Mouse (Mus musculus) embryo, embryonic 10.5 days (tissue): ENCODE measurements around the gene Nln.

Source experiments
- DNase-seq: peaks from one replicate; pipeline ENCODE4 v3.0.0-alpha.2; 2015; ENCODE audit warnings: low spot score

Gene Nln

DNA sequence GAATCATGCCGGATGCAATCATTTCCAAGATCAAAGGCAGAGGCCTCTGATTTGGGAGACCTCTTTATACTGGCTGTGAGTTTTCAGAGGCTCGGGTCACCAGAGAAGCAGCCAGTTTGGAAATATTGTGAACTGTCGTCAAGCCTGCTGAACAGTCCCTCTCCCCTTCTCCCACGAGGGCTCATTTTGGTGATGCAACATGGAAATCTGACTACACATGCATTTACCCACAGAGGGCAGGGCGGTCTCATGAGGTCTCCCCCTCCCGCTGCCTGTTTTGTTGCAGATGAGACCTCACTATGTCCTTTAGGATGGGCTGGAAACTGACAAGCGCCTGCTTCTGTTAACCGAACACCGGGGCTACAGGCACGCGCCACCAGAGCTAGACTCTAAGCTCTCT is 95.4 kb downstream of the Nln start:
- no peak for DNase-seq

DNA sequence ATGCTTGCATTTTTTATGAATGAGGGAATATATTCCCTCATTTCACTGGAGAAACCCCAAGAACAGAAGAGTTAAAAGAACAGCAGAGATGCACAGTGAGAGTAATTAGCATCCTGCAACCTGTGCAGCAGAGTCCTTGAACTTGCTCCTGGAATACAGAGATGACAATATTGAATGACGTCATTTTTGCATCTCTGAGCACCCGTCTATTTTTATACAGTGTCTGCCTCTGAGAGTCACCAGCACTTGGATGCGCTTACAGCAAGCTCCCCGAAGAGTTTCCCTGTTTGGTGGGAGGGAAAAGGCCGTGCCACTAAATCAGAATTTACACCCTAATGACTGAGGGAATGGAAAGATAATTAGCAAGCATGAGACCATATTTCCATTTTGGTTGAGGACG is 96.0 kb downstream of the Nln start:
- DNase-seq: no peak

DNA sequence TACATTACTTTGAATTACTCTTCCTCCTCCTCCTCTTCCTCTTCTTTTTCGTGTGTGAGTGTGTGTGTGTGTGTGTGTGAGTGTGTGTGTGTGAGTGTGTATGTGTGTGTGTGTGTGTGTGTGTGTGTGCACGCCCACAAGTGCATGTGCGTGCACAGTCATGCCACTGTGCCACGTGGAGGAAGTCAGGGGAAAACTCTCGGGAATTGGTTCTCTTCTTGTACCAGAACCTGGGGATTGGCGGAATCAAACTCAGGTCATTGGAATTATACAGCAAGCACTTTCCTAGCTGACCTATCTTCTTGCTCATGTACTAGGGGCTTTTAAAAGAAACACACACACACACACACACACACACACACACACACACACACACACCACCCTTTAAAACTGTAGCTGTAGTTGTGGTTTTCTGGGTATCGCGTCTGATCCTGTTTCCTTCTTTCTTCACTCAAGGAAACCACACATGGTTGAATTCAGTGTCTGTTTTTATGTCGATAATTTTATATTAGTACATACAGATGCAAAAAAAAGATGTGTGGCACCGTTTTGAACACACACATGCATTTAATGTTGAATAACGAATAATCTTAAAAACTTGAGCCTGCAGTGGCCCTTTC is 97.1 kb downstream of the Nln start:
- no peak for DNase-seq

DNA sequence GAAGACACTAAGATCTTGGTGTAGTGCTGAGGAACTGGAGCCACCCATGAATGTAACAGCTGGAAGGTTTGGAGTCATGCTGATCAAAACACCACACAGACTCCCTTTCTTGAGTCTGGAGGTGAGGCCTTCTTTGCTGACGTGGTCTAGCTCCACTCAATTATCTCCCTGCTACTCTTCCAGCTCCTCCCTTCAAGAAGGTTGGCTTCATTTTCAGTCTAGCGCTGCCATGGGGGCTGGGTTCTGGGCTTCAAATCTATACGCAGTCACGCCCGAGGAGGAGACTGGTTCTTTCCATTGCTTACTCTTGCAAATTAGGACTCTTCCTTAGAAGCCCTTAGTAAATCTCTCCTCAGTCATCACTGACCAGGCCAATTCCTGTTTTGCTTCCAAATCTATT is 98.1 kb downstream of the Nln start:
- no peak for DNase-seq

DNA sequence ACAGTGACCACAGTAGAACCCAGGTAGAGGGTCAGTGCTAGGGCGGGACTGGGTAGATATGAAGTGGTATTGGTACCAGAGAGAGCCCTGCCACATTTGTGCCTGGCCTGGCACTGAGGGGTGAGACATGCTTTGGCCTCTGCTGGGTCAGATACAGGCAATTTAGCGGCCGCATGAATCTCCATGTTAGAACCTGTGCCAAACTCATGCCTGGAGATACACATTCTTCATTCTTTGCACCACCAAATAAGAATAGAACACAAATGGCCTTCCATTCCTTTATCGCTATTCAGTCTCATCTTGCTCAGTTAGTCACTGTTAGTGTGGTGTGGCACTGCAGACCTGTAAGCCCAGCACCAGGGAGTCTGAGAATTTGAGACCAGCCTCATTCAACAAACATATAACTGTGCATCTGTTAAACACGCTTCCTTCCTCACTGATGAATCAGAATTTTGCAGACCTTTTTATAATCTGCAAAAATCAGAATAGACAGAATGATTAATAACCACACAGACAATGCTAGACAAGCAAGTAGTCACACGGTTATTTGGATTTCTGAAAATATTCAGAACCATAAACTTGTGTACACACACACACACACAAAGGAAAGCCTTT is 104.1 kb downstream of the Nln start:
- no peak for DNase-seq

DNA sequence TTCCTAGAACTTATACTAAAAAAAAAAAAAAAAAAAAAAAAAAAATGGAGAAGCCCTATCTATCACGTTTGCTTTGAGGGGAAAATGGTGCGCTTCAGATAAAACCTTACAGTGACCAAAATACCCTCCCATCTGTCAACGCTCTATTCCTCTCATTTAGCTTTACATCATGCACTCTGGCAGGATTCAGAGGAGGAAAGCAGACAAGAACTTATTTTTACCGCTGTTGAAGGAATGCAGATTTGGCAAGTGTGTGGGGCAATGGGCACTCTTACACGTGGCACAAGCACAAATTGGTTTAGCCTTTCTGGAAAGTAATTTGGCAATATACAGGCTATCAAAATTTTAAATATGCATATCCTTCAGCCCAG is 115.3 kb downstream of the Nln start:
- no peak for DNase-seq

DNA sequence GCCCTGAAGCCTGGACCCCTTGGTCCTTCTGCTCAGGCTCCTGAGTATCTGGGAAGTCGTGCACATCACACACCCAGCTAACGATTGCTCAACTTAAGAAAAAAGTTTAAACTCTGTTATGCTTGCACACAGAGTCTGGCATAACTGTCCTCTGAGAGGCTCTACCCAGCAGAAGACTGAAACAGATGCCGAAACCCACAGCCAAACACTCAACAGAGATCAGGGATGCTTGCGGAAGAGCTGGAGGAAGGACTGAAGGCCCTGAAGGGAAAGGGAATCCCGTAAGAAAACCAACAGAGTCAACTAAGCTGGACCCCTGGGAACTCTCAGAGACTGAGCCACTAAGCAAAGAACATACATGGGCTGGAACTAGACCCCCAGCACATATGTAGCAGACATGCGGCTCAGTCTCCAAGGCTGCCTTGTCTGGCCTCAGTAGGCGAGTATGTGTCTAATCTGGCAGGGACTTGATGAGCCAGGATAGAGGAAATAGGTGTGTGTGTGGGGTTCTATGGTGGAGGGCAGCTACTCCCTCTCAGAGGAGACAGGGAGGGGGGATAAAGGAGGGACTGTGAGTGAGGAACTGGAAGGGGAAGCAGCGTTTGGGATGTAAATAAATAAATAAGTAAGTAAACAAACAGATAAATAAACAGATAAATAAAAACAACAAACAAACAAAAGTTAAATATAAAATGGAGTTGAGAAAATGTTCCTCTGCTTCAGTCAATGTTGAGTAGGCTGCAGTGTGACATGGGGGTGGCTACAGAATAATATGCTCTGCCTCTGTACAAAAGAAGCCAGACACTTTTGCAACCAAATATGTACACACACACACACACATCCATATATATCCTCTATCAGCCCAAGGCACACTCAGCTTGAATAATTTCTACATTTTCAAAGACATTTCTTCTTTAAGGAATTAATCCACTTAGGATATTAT is 116.0 kb downstream of the Nln start:
- DNase-seq: no peak

DNA sequence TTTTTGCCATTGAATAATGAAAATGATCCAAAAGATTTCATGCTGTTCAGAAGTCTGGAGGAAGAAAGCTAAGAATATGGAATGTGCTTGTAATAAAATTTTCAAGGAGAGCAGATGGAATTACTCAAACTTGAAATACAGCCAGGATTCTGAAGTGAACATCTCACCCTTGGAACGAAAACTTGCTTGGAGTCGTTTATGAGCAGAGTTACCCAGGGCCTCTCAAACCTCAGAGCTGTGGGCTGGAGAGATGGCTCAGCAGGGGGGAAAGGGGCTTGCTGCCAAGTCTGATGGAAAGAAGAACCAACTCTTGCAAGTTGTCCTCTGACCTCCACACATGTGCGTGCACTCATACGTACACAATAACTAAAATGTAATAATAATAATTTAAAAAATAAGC is 122.8 kb downstream of the Nln start:
- no peak for DNase-seq

DNA sequence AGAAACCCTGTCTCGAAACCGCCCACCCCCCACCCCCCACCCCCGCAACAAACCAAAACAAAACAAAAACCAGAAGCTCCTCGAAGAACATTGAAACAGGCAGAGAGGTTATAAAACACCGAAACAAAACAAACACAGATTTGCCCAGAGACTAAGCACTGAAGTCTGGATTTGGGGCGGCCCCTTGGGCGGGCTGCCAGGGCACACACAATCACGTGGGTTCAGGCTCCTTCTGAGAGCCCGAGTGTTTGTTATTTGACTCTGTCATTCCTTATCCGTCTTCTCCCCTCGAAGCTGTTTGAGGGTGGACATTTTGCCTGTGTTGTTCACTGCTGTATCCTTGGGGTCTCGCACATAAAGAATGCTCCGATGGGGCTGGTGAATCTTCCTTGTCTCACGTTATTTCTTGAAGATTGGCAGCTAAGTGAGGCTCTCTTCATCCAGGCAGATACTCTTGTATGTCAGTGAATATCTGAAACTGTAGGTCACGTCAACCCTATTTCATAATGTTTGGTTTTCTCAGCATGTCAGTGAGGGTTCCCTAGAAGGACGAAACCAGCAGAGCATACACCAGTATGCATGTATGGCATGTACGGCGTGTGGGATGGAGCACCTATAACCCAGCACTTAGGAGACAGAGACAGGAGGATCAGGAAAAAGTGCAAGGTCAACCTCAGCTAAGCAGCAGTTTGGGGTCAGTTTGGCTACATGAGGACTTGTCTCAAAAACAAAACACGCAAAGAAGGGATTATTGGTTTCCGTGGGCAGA is 123.7 kb downstream of the Nln start:
- DNase-seq: no peak

DNA sequence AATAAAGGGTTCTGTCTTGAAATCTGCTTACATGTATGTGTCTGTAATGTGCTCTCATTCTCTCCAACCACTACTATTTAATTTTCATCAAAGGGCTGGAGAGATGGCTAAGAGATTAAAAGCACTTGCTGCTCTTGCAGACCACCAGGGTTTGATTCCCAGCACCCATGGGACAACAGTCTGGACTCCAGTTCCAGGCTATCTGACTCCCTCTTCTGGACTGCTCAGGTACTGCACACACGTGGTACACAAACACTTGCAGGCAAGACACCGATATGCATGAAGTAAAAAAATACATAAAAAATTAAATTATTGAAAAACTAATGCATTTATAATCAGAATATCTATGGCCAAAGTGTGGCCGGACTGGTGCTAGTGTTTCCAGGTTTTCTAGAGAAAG is 127.0 kb downstream of the Nln start:
- DNase-seq: no peak

DNA sequence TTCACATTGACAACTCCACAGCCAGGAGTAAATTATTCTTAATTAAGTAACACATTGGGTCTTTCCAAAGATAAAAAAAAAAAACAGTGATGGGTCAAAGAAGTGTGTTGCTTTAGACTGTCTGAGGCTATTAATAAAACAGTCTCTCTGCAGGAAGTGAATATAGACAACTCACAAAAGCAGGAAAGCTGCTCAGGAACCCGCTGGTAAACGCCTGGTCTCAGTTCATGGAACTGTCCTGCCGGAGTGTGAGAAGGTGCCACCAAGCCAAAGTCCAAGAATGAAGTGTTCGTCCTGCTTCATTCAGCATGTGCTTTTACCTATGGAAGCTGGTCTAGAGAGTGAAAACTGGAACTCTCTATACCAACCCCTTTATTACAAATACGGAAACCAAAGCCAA is 129.0 kb downstream of the Nln start:
- no peak for DNase-seq

DNA sequence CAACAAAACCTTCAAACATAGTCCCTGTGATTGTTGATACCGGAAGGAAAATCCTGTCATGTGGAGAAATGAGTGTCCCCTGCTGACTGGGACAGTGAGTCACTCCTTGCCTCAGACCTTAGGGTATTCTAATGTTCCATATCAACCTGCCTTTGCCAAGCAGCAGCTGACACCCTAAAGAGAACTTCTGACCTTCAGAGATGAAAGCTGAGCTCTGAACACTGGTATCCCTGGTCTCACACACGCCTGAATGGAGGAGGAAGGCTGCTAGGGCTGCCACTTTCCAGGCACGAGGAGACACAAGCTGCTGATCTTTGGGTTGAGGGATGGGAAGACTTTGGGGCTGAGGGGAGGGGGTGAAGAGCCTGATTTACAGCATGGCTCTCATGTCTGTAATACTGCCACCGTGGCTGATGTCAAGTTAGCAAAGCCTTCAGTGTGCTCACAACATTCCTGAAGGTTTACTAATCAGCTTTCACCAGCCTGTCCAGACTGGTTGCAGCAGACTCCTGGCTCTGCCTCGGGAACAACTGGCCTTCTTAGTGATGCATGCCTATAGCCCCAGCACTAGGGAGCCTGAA is 131.0 kb downstream of the Nln start:
- peak; percentile 22 for DNase-seq

DNA sequence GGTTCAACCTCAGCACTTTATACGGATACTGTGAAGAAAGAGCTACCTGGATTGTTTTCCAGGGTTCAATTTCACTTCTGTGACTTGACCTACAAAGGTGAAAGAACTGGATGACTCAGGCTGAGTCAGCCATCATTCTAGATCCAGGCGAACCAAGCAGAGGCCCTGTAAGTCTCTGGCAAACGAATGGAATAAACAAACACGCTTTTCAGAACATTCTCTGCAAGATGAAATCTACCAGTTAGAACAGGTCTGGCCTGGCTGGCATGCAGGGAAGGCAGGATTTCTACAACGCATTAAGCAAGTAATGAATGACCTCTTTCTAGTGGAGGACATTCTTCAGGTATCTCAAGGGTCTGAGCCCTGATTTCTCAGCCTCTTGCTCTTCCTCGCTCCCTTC is 131.6 kb downstream of the Nln start:
- DNase-seq: peak; percentile 12

DNA sequence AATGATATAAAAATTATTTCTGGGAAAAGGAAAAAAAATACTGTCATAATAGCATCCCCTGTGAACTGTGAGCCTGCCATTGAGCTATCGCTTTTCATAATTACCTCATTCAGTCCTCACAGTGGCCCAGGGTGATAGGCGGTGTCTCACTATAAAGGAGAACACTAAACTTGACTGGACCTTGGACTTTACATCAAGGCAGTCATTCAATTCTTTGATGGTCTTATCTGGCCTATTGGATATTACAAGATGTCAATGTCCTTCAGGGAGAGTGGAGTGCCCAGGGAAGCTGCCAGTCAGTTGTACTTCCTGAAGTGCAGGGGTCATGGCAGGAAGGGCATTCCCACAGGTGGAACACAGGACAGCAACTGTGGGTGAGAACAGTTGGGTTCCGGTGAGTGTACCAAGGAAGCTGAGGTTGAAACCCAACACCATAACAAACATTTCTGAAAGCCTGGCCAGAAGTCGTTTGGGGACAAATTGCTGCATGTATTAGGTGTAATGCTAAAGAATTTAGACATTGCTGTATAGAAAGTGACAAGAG is 133.2 kb downstream of the Nln start:
- no peak for DNase-seq

DNA sequence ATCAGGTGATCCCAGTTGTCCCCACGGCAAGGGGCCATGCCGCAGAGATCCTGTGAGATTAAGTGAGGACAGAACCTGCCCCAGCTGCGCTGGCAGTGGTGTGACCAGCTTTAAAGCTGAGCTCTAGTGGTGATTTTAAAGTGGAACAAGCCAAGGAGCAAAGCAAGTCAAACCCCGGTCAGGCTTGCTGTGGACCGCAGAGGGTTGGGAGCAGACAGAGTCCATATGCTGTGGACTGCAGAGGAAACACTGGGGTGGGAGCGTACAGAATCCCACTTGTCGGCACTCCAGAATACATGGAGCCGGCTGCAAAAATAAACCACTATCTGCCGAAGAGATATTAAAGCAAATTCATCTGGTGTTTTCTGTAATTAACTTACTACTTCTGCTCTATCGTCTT is 134.3 kb downstream of the Nln start:
- no peak for DNase-seq

DNA sequence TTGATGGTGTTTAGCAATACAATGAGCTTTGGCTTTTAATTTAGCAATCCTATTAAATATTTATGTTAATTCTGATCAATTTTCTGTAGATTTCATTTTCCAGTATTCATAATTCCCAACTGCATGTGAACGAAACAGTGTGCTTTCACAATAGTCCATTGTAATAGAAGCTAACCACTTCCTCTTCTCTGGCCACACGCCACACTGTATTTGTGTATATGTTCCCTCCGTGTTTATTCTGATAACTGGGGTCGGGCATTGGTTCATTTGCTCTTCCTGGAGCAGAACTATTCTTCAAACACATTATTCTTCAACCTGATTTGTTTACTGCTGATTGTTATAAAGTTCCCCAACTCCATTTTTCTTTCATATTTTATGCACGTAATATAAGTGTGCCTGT is 135.4 kb downstream of the Nln start:
- DNase-seq: no peak
